Mouse (Mus musculus) liver, embryonic 12.5 days (tissue): Measurements from ENCODE around the gene Ewsr1. TPM values are rescaled to one million over a fixed set of nuclear protein-coding genes. Genes with fewer than 3 reads are reported as not detected.

ENCODE experiments used
- ATAC-seq: fragments of 200-750 bp; cut with Nextera tagmentation; 2 replicates; pipeline ENCODE4 v1.8.0; 2017; ENCODE audit warnings: moderate number of reproducible peaks, mild to moderate bottlenecking, moderate library complexity
- H3K27ac ChIP-seq: fragments of 300-500 bp; sonication (generic); 2 replicates; pipeline ENCODE4 v1.5.1; 2016; ENCODE audit warnings: mild to moderate bottlenecking
- H3K27me3 ChIP-seq: fragments of 300-500 bp; sonication (generic); replicated peaks from 2 replicates; pipeline ENCODE4 v1.6.1; 2016; ENCODE audit warnings: mild to moderate bottlenecking, moderate library complexity
- H3K36me3 ChIP-seq: fragments of 300-500 bp; sonication (generic); 2 replicates; pipeline ENCODE4 v1.6.1; 2016; ENCODE audit warnings: mild to moderate bottlenecking, moderate library complexity
- H3K4me1 ChIP-seq: fragments of 300-500 bp; sonication (generic); 2 replicates; pipeline ENCODE4 v1.6.1; 2016
- H3K4me2 ChIP-seq: fragments of 300-500 bp; sonication (generic); 2 replicates; pipeline ENCODE4 v1.6.1; 2016; ENCODE audit warnings: mild to moderate bottlenecking, moderate library complexity
- H3K4me3 ChIP-seq: fragments of 300-500 bp; sonication (generic); 2 replicates; pipeline ENCODE4 v1.5.1; 2016; ENCODE audit warnings: mild to moderate bottlenecking, moderate library complexity
- H3K9ac ChIP-seq: fragments of 300-500 bp; sonication (generic); 2 replicates; pipeline ENCODE4 v1.6.1; 2016; ENCODE audit warnings: mild to moderate bottlenecking, moderate library complexity
- H3K9me3 ChIP-seq: fragments of 300-500 bp; sonication (generic); replicated peaks from 2 replicates; pipeline ENCODE4 v1.6.1; 2016; ENCODE audit warnings: mild to moderate bottlenecking, moderate library complexity
- WGBS: fragments of 180-500 bp; shearing (Covaris S2); methylation state at CpG from one replicate; pipeline ENCODE4 v1.1.7; 2016; ENCODE audit not compliant: insufficient replicate concordance; 5-methylcytosine and 5-hydroxymethylcytosine counted together
- polyA plus RNA-seq: library from polyadenylated mRNA; unstranded; fragments of >200 nt; fragmentation: Nextera tagmentation; extraction: Ambion mirVana; gene quantifications from 2 replicates; pipeline ENCODE4 v1.2.1, GENCODE M21; 2016

The Ewsr1 gene
- polyA plus RNA-seq, 1 experiment from 2014 or later = 432 TPM

DNA sequence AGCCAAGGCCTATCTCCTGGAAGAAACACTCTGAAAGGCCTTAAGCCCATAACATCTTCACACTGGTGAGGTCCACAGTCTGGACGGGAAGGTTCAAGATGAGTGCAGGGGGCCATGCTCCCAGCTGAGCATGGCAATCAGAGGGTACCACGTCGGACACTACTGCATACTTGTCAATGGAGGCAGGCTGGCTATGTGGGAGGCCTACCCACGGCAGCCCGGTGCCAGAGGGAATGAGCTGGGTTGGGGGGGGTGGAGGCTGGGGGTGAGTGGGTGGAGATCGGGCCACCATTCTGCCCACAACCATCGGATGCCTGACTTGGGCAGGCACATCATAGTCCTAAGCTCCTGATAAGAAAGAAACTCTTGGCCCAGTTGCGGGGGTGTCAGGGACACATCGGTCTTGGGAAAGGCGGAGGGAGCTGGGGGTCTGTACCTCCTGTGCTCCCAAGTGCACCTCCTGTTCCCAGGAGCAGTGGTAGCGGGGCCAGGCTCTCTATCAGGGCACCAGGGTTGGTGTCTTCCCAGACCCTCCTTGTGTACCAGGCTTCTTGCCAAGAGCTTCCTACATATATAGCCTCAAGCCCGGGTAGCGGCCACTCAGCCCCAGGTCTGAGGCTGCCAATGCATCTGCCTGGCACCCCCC lies 36.1 kb downstream of the Ewsr1 start:
- ATAC-seq = no peak
- Histone ChIP-seq H3K9me3 (no peaks in the 10 kb centered on the region), H3K4me1 (peaks cover 63% of the 10 kb centered on the region), H3K27me3 (peaks cover 69% of the 10 kb centered on the region), H3K4me3 (no peak overlapping the region), H3K36me3 (peaks cover 12% of the 10 kb centered on the region), H3K27ac (no peak overlapping the region), H3K4me2 (peak overlapping the region; percentile 100; the same call in 1 of the 2 replicates), H3K9ac (no peak overlapping the region)
- WGBS = 71% methylated on average over 13 of the region's 13 CpGs

GRCm38 (mm10) chr11:5062326-5062725 lies 36.7 kb downstream of the Ewsr1 start:
- WGBS = 42% methylated on average over 13 of the region's 13 CpGs
- no peak for ATAC-seq
- H3K27ac ChIP-seq = no peak overlapping the region
- H3K4me3 ChIP-seq = peak overlapping the region; percentile 47
- H3K36me3 ChIP-seq = peaks cover 10% of the 10 kb centered on the region; the same call in 1 of the 2 replicates
- peaks cover 65% of the 10 kb centered on the region for H3K4me1 ChIP-seq
- no peaks in the 10 kb centered on the region for H3K9me3 ChIP-seq
- peak overlapping the region; percentile 41; the same call in 1 of the 2 replicates for H3K9ac ChIP-seq
- H3K27me3 ChIP-seq = peaks cover 76% of the 10 kb centered on the region
- H3K4me2 ChIP-seq = peak overlapping the region; percentile 76

DNA sequence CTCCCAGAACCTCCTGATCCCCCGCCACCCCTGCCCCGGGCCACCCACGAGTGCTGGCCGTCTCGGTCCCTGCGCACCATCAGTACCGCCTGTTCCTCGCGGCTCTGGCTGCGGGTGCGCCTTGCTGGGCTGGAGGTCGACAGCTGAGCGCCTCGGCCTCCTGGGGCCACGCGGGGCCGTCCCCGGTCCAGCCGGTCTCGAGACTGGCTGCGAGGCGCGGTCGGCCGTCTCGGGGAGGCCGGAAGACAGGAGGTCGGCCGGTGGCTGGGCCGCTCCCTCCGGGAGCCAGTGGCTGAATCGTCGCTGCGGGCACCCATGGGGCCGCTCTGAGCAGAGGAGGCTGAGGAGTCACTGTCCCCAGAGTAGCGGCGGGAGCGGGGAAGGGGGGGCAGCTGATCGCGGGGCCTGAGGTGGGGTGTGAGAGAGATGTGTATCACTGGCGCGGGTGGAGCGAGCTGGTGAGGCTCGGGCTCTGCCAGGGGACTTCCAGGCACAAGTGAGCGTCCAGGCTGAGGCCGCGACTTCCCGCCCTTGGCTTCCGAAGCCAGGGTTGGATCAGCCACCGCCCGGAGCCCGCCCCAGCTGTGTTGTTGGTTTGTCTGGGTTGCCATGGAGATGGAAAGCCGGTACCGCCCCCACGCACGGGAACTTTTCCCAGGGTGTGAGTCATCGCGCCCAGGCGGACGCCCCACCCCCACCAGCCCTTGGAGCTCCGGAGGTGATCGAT lies 37.5 kb downstream of the Ewsr1 start:
- ATAC-seq = peak; percentile 22
- peaks cover 83% of the 10 kb centered on the region for H3K27me3 ChIP-seq
- H3K4me1 ChIP-seq = peaks cover 58% of the 10 kb centered on the region
- 8% methylated on average over 62 of the region's 62 CpGs for WGBS
- peak overlapping the region; percentile 76 for H3K4me2 ChIP-seq
- H3K4me3 ChIP-seq = peak overlapping the region; percentile 47
- no peaks in the 10 kb centered on the region for H3K9me3 ChIP-seq
- H3K27ac ChIP-seq = no peak overlapping the region
- H3K9ac ChIP-seq = peak overlapping the region; percentile 56
- peaks cover 10% of the 10 kb centered on the region; the same call in 1 of the 2 replicates for H3K36me3 ChIP-seq

- Histone ChIP-seq H3K9me3 (no peaks in the 10 kb centered on the region), H3K36me3 (peaks cover 10% of the 10 kb centered on the region; the same call in 1 of the 2 replicates), H3K27ac (no peak overlapping the region), H3K4me3 (peak overlapping the region; percentile 47), H3K27me3 (peaks cover 90% of the 10 kb centered on the region), H3K9ac (peak overlapping the region; percentile 56), H3K4me1 (peaks cover 52% of the 10 kb centered on the region), H3K4me2 (peak overlapping the region; percentile 76)
- ATAC-seq = no peak
- WGBS = 65% methylated on average over 28 of the region's 28 CpGs
These were observed 38.2 kb downstream of the Ewsr1 start for GRCm38 (mm10) chr11:5060756-5061412.

GRCm38 (mm10) chr11:5059704-5060156 lies 39.3 kb downstream of the Ewsr1 start:
- Histone ChIP-seq H3K36me3 (peaks cover 10% of the 10 kb centered on the region; the same call in 1 of the 2 replicates), H3K4me2 (no peak overlapping the region), H3K4me3 (no peak overlapping the region), H3K9me3 (no peaks in the 10 kb centered on the region), H3K27me3 (peaks cover 100% of the 10 kb centered on the region), H3K27ac (no peak overlapping the region), H3K4me1 (peaks cover 43% of the 10 kb centered on the region), H3K9ac (no peak overlapping the region)
- no peak for ATAC-seq
- 9% methylated on average over 27 of the region's 27 CpGs for WGBS

DNA sequence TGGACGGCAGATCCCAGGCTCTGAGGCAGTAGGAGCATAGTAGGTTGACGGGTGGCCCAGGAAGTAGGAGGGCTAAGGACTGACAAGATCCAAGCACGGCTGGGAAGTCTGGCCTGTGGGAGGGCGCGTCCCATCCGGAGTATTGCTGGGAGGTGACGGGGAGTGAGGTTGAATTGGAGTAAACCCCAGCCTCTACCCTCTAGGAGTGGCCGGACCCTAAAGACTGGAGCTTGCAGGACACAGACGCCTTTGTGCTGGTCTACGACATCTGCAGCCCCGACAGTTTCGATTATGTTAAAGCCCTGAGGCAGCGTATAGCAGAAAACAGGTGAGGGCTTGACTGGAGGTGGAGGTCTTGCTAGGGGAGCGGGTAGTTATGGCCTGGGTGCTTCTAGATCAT lies 39.8 kb downstream of the Ewsr1 start:
- WGBS = 31% methylated on average over 14 of the region's 14 CpGs
- H3K36me3 ChIP-seq = peaks cover 10% of the 10 kb centered on the region; the same call in 1 of the 2 replicates
- no peaks in the 10 kb centered on the region for H3K9me3 ChIP-seq
- H3K4me1 ChIP-seq = peaks cover 38% of the 10 kb centered on the region
- no peak overlapping the region for H3K4me2 ChIP-seq
- no peak overlapping the region for H3K4me3 ChIP-seq
- H3K9ac ChIP-seq = no peak overlapping the region
- no peak overlapping the region for H3K27ac ChIP-seq
- no peak for ATAC-seq
- H3K27me3 ChIP-seq = peaks cover 95% of the 10 kb centered on the region

DNA sequence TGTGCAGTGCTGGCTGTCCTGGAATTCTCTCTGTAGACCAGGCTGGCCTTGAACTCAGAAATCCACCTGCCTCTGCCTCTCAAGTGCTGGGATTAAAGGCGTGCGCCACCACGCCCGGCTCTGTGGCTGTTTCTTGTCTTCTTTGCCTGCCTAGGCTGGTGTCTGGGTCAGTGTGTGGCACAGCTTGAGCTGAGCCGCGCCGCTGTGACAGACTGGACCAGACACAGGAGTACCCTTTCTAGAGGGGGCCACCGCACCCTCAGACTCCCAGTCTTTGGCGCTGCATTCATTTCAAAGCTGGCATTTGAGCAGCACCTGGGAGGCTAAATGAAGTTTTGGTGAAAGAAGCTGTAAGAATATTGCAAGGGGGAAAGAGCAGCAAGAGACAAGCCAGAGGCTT lies 40.3 kb downstream of the Ewsr1 start:
- Histone ChIP-seq H3K27me3 (peaks cover 90% of the 10 kb centered on the region), H3K4me2 (peak overlapping the region; percentile 70; the same call in 1 of the 2 replicates), H3K9me3 (no peaks in the 10 kb centered on the region), H3K9ac (no peak overlapping the region), H3K4me1 (peaks cover 34% of the 10 kb centered on the region), H3K27ac (no peak overlapping the region), H3K36me3 (peaks cover 10% of the 10 kb centered on the region; the same call in 1 of the 2 replicates), H3K4me3 (no peak overlapping the region)
- 31% methylated on average over 9 of the region's 9 CpGs for WGBS
- ATAC-seq = no peak

GRCm38 (mm10) chr11:5057856-5058641 lies 41.0 kb downstream of the Ewsr1 start, which contains the start of gene Rasl10a:
Gene Rasl10a, plus strand, starts transcription at chr11:5058128.
- Histone ChIP-seq H3K27me3 (peaks cover 83% of the 10 kb centered on the region), H3K4me1 (peaks cover 31% of the 10 kb centered on the region), H3K36me3 (peaks cover 10% of the 10 kb centered on the region; the same call in 1 of the 2 replicates), H3K4me3 (peak within 1 kb of the TSS; percentile 47), H3K4me2 (peak within 1 kb of the TSS; percentile 70), H3K27ac (no peak within 1 kb of the TSS), H3K9me3 (no peaks in the 10 kb centered on the region), H3K9ac (0 out of 2 replicates have a peak within 1 kb of the TSS, but pooled peaks have one; percentile 25)
- WGBS = 2% methylated on average over 77 of the region's 77 CpGs
- no peak for ATAC-seq

DNA sequence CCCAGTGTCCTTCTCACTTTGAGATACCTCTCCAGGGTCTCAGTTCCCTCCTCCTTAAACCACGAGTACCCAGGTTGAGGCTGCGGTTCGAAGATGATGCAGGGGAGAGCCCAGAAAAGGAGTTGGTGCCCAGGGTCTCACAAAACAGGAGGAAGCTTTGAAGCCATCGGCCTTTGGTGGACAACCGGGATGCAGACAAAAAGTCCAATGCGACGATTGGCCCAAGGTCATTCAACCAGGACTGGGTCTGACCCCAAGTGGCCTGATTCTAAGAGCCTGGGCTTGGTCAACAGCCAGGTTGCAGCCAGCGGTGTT lies 41.6 kb downstream of the Ewsr1 start:
- peak overlapping the region; percentile 47 for H3K4me3 ChIP-seq
- H3K4me2 ChIP-seq = peak overlapping the region; percentile 70
- no peak overlapping the region for H3K9ac ChIP-seq
- no peak overlapping the region for H3K27ac ChIP-seq
- peaks cover 77% of the 10 kb centered on the region for H3K27me3 ChIP-seq
- H3K4me1 ChIP-seq = peaks cover 26% of the 10 kb centered on the region
- no peaks in the 10 kb centered on the region for H3K9me3 ChIP-seq
- ATAC-seq = no peak
- WGBS = 18% methylated on average over 8 of the region's 8 CpGs
- peaks cover 10% of the 10 kb centered on the region; the same call in 1 of the 2 replicates for H3K36me3 ChIP-seq

DNA sequence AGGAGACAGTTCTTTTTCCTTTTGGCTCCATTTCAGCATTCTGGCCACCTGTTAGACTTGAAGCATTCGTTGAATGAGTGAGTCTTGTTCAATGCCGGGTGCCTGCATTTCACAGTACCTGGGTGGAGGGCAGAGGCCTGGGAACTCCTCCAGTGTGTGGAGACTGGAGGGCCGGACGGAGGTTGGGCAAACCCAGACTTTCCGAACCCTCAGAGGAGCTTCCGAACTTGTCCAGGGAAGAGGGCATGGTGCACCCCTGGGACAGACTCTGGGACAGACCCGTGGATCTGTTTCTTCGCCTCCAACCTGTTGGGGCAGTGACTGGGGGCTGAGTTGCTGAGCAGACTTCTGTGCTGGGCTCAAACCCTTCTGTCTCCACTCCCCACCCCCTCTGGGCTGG lies 42.0 kb downstream of the Ewsr1 start:
- peaks cover 7% of the 10 kb centered on the region; the same call in 1 of the 2 replicates for H3K36me3 ChIP-seq
- peaks cover 21% of the 10 kb centered on the region for H3K4me1 ChIP-seq
- H3K4me3 ChIP-seq = no peak overlapping the region
- WGBS = 61% methylated on average over 8 of the region's 8 CpGs
- peaks cover 73% of the 10 kb centered on the region for H3K27me3 ChIP-seq
- ATAC-seq = no peak
- H3K9me3 ChIP-seq = no peaks in the 10 kb centered on the region
- H3K27ac ChIP-seq = no peak overlapping the region
- H3K9ac ChIP-seq = no peak overlapping the region
- H3K4me2 ChIP-seq = no peak overlapping the region
